ENCODE assay signal across 19 mouse cellular contexts in genomic region chr5:21769841-21770240, GRCm38 (mm10). TPM values are rescaled to one million over a fixed set of nuclear protein-coding genes. Genes with fewer than 3 reads are reported as not detected.
A peak's percentile ranks its signal among the peaks of the same experiment; 100 is the strongest.
DNase-seq lines count a peak whose midpoint lies in the region; ATAC-seq lines count a peak whose summit lies in the region.
"Had no signal": no experiment of that assay in that cellular context is flagged by ENCODE, and none has a peak within 500 bp of the region (broad histone marks: within the 10 kb centered on the region; RNA-seq: fewer than 3 reads in every experiment).

No protein-coding gene starts in this region.

- 94% methylated on average over 6 of the region's 6 CpGs for WGBS in heart, embryonic 10.5 days
- WGBS in limb, embryonic 10.5 days, result 93% methylated on average over 6 of the region's 6 CpGs
- 93% methylated on average over 6 of the region's 6 CpGs for whole genome bisulfite sequencing in forebrain, embryonic 12.5 days

- H3K27ac ChIP-seq in heart, embryonic 10.5 days, result no peak overlapping the region
- H3K27ac ChIP-seq in limb, embryonic 10.5 days, result no peak overlapping the region
- H3K27ac ChIP-seq in forebrain, embryonic 12.5 days, result no peak overlapping the region
- H3K27ac ChIP-seq: embryonic facial prominence, embryonic 10.5 days; embryonic facial prominence, embryonic 12.5 days had no signal

- DNase-seq in heart, adult 11 months, result peak; percentile 58
- DNase-seq in heart, embryonic 10.5 days (ENCODE audit: low spot score), result no peak
- peak; percentile 34 for DNase-seq in layer of hippocampus, adult 9-11 months
- DNase-seq in layer of hippocampus, adult 9-10 months (ENCODE audit: low spot score), result no peak
- peak; percentile 44 for DNase-seq in brain, adult 2 months (ENCODE audit: low read depth, low spot score)
- DNase-seq in limb, embryonic 10.5 days (ENCODE audit: low spot score), result peak; percentile 18
- DNase-seq: adrenal gland, adult 2 months; adrenal gland, postnatal 10 days; adrenal gland, postnatal 25 days; cerebellum, adult 11-12 months; cerebellum, adult 2 months; cerebellum, adult 9-10 months; cerebellum, postnatal 10 days; cerebellum, postnatal 25 days had no signal

- no peak overlapping the region for H3K4me3 ChIP-seq in heart, embryonic 10.5 days
- H3K4me3 ChIP-seq in limb, embryonic 10.5 days, result no peak overlapping the region
- no peak overlapping the region for H3K4me3 ChIP-seq in forebrain, embryonic 12.5 days (replicated peaks)
- H3K4me3 ChIP-seq: embryonic facial prominence, embryonic 10.5 days; embryonic facial prominence, embryonic 12.5 days had no signal

- H3K9ac ChIP-seq in forebrain, embryonic 12.5 days, result no peak overlapping the region
- H3K9ac ChIP-seq: embryonic facial prominence, embryonic 12.5 days had no signal

- no peak for ATAC-seq in forebrain, embryonic 12.5 days (ENCODE audit: low FRiP score)
- ATAC-seq: forebrain, embryonic 14.5 days; forebrain, embryonic 16.5 days had no signal

- H3K36me3 ChIP-seq in heart, embryonic 10.5 days, result peaks cover 78% of the 10 kb centered on the region
- H3K36me3 ChIP-seq in limb, embryonic 10.5 days, result peaks cover 82% of the 10 kb centered on the region
- peaks cover 67% of the 10 kb centered on the region for H3K36me3 ChIP-seq in forebrain, embryonic 12.5 days (replicated peaks)

- no peak overlapping the region for H3K4me2 ChIP-seq in forebrain, embryonic 12.5 days
- H3K4me2 ChIP-seq: embryonic facial prominence, embryonic 12.5 days had no signal

- no peaks in the 10 kb centered on the region for H3K27me3 ChIP-seq in heart, embryonic 10.5 days (ENCODE audit: insufficient read depth, poor library complexity, severe bottlenecking)
- H3K27me3 ChIP-seq in limb, embryonic 10.5 days (ENCODE audit: low read depth, poor library complexity, severe bottlenecking), result no peaks in the 10 kb centered on the region
- H3K27me3 ChIP-seq in forebrain, embryonic 12.5 days, result no peaks in the 10 kb centered on the region
- H3K27me3 ChIP-seq: embryonic facial prominence, embryonic 12.5 days had no signal

- H3K4me1 ChIP-seq in heart, embryonic 10.5 days, result no peaks in the 10 kb centered on the region
- no peaks in the 10 kb centered on the region for H3K4me1 ChIP-seq in limb, embryonic 10.5 days
- no peaks in the 10 kb centered on the region for H3K4me1 ChIP-seq in forebrain, embryonic 12.5 days
- H3K4me1 ChIP-seq: embryonic facial prominence, embryonic 10.5 days; embryonic facial prominence, embryonic 12.5 days had no signal

- H3K9me3 ChIP-seq in heart, embryonic 10.5 days, result no peaks in the 10 kb centered on the region
- no peaks in the 10 kb centered on the region for H3K9me3 ChIP-seq in limb, embryonic 10.5 days (replicated peaks)
- no peaks in the 10 kb centered on the region for H3K9me3 ChIP-seq in forebrain, embryonic 12.5 days
- H3K9me3 ChIP-seq: embryonic facial prominence, embryonic 10.5 days; embryonic facial prominence, embryonic 12.5 days had no signal

RNA-seq across cellular contexts. Expression of gene Dnajc2, which starts 15.2 kb away (rescaled TPM):
- polyA plus RNA-seq in heart, embryonic 10.5 days (2016; fragmentation: Nextera tagmentation; extraction: Ambion mirVana), result 63.2 and 82.9 TPM in 2 replicates
- 83.5 and 91.3 TPM in 2 replicates for polyA plus RNA-seq in limb, embryonic 10.5 days (2016; fragmentation: Nextera tagmentation; extraction: Ambion mirVana)
- 94.3 and 97.1 TPM in 2 replicates for polyA plus RNA-seq in forebrain, embryonic 12.5 days (2016; fragmentation: Nextera tagmentation; extraction: Ambion mirVana)

RNA-seq across cellular contexts. Expression of gene Psmc2, which starts 15.2 kb away (rescaled TPM):
- 197 and 226 TPM in 2 replicates for polyA plus RNA-seq in heart, embryonic 10.5 days (2016; fragmentation: Nextera tagmentation; extraction: Ambion mirVana)
- 227 and 247 TPM in 2 replicates for polyA plus RNA-seq in limb, embryonic 10.5 days (2016; fragmentation: Nextera tagmentation; extraction: Ambion mirVana)
- 214 and 221 TPM in 2 replicates for polyA plus RNA-seq in forebrain, embryonic 12.5 days (2016; fragmentation: Nextera tagmentation; extraction: Ambion mirVana)

RNA-seq across cellular contexts. Expression of gene Pmpcb, which starts 32.9 kb away (rescaled TPM):
- polyA plus RNA-seq in heart, embryonic 10.5 days (2016; fragmentation: Nextera tagmentation; extraction: Ambion mirVana), result 100 and 115 TPM in 2 replicates
- 84.4 and 85.5 TPM in 2 replicates for polyA plus RNA-seq in limb, embryonic 10.5 days (2016; fragmentation: Nextera tagmentation; extraction: Ambion mirVana)
- polyA plus RNA-seq in forebrain, embryonic 12.5 days (2016; fragmentation: Nextera tagmentation; extraction: Ambion mirVana), result 88.5 and 94.9 TPM in 2 replicates

Comparison
In these comparisons a context has a peak if more than half of its experiments do, and no peak if none do; other contexts are left out.
1. DNase-seq: peak in heart, adult 11 months (single experiment), layer of hippocampus, adult 9-11 months (single experiment), brain, adult 2 months (single experiment) and limb, embryonic 10.5 days (single experiment); none in heart, embryonic 10.5 days (single experiment) and layer of hippocampus, adult 9-10 months (single experiment).